Mouse (Mus musculus): ENCODE data around the gene Noto.
"Not testable (repeated sequence)": the region's sequence is repeated elsewhere in the genome, so short reads cannot be mapped to it uniquely, and the experiment has no call there.

Noto gene

GRCm38 (mm10) chr6:85431274-85431841 is 7.7 kb downstream of the Noto start:
- DNase-seq (ENCODE audit: low spot score), result no peak

GRCm38 (mm10) chr6:85431842-85432431 is 8.3 kb downstream of the Noto start, which contains the start of gene Smyd5:
Gene Smyd5 (plus strand): TSS chr6:85431989.
- DNase-seq (ENCODE audit: low spot score), result peak; percentile 86

- no peak for DNase-seq (ENCODE audit: low spot score)
Observed at GRCm38 (mm10) chr6:85433865-85434264, 10.2 kb downstream of the Noto start.

- DNase-seq (ENCODE audit: low spot score), result no peak
Observed at GRCm38 (mm10) chr6:85436204-85436603, 12.5 kb downstream of the Noto start.

- DNase-seq (ENCODE audit: low spot score), result no peak
Observed at GRCm38 (mm10) chr6:85436631-85437030, 12.9 kb downstream of the Noto start.

- no peak for DNase-seq (ENCODE audit: low spot score)
Observed at GRCm38 (mm10) chr6:85441142-85441541, 17.5 kb downstream of the Noto start.

GRCm38 (mm10) chr6:85443488-85444233 is 20.0 kb downstream of the Noto start:
- no peak for DNase-seq (ENCODE audit: low spot score)

- peak; percentile 19 for DNase-seq (ENCODE audit: low spot score)
Observed at GRCm38 (mm10) chr6:85444266-85444965, 20.7 kb downstream of the Noto start.

GRCm38 (mm10) chr6:85445286-85445685 is 21.6 kb downstream of the Noto start:
- DNase-seq (ENCODE audit: low spot score), result no peak

GRCm38 (mm10) chr6:85447351-85447750 is 23.7 kb downstream of the Noto start:
- no peak for DNase-seq (ENCODE audit: low spot score)

GRCm38 (mm10) chr6:85450140-85450539 is 26.5 kb downstream of the Noto start:
- not testable (repeated sequence) for DNase-seq (ENCODE audit: low spot score)

GRCm38 (mm10) chr6:85450697-85451663 is 27.3 kb downstream of the Noto start, which contains the start of gene Cct7:
Gene Cct7 (plus strand): TSS chr6:85451514.
- peak; percentile 100 for DNase-seq (ENCODE audit: low spot score)

GRCm38 (mm10) chr6:85451664-85452410 is 28.2 kb downstream of the Noto start, which contains the start of gene Pradc1:
Gene Pradc1 (minus strand): TSS chr6:85451970.
- DNase-seq (ENCODE audit: low spot score), result peak; percentile 99

GRCm38 (mm10) chr6:85452411-85452665 is 28.7 kb downstream of the Noto start:
- DNase-seq (ENCODE audit: low spot score), result no peak

- DNase-seq (ENCODE audit: low spot score), result no peak
Observed at GRCm38 (mm10) chr6:85452816-85453215, 29.1 kb downstream of the Noto start.

GRCm38 (mm10) chr6:85459621-85460020 is 35.9 kb downstream of the Noto start:
- DNase-seq (ENCODE audit: low spot score), result no peak

- DNase-seq (ENCODE audit: low spot score), result no peak
Observed at GRCm38 (mm10) chr6:85465381-85465780, 41.7 kb downstream of the Noto start.

GRCm38 (mm10) chr6:85469660-85470430 is 46.2 kb downstream of the Noto start:
- DNase-seq (ENCODE audit: low spot score), result no peak

GRCm38 (mm10) chr6:85471962-85472361 is 48.3 kb downstream of the Noto start:
- DNase-seq (ENCODE audit: low spot score), result no peak

GRCm38 (mm10) chr6:85472542-85472941 is 48.9 kb downstream of the Noto start:
- no peak for DNase-seq (ENCODE audit: low spot score)
